Mouse (Mus musculus): ENCODE data around the gene H2-Ob.

GRCm38 (mm10) chr17:34199050-34199619 is 39.6 kb upstream of the H2-Ob start:
- TF ChIP-seq POLR2A (IDR thresholded peaks at IDR 0.05; ENCODE audit: insufficient read depth, low read length) (no peak), CTCF (IDR thresholded peaks at IDR 0.05; ENCODE audit: low read depth, low read length) (no peak), EP300 (IDR thresholded peaks at IDR 0.05; ENCODE audit: insufficient read depth, low read depth, low read length) (no peak)
